Comparison of ENCODE assay signal across 8 mouse cellular contexts in genomic region chr4:62660554-62660864, GRCm38 (mm10).
DNase-seq lines count a peak whose midpoint lies in the region; ATAC-seq lines count a peak whose summit lies in the region.

No protein-coding gene starts in this region.

- ATAC-seq in forebrain, embryonic 14.5 days = peak; percentile 51
- ATAC-seq in kidney, embryonic 16.5 days (ENCODE audit: low FRiP score, low TSS enrichment) = peak; percentile 87

- H3K4me2 ChIP-seq in forebrain, embryonic 14.5 days (ENCODE audit: low read length) = no peak overlapping the region; the same call in 1 of the 2 replicates
- peak overlapping the region; percentile 33 for H3K4me2 ChIP-seq in kidney, embryonic 16.5 days (replicated peaks; ENCODE audit: low read depth, low read length)

- H3K27me3 ChIP-seq in forebrain, embryonic 14.5 days (replicated peaks; ENCODE audit: control insufficient read depth, insufficient read depth, low read length) = no peaks in the 10 kb centered on the region
- H3K27me3 ChIP-seq in kidney, embryonic 16.5 days (ENCODE audit: insufficient read depth, low read length) = no peaks in the 10 kb centered on the region

- WGBS in forebrain, embryonic 14.5 days = 6% methylated on average over 3 of the region's 3 CpGs
- 4% methylated on average over 3 of the region's 3 CpGs for WGBS in kidney, embryonic 16.5 days

- H3K36me3 ChIP-seq in forebrain, embryonic 14.5 days (ENCODE audit: control insufficient read depth, insufficient read depth, low read length) = peaks cover 20% of the 10 kb centered on the region; the same call in 1 of the 2 replicates
- no peaks in the 10 kb centered on the region for H3K36me3 ChIP-seq in kidney, embryonic 16.5 days (ENCODE audit: insufficient read depth, low read length)

- peak overlapping the region; percentile 48; the same call in 1 of the 2 replicates for H3K27ac ChIP-seq in forebrain, embryonic 14.5 days (ENCODE audit: low read depth, low read length)
- H3K27ac ChIP-seq in kidney, embryonic 16.5 days (ENCODE audit: low read length) = peak overlapping the region; percentile 96

- H3K4me3 ChIP-seq in forebrain, embryonic 14.5 days (ENCODE audit: low read depth, low read length) = no peak overlapping the region
- H3K4me3 ChIP-seq in kidney, embryonic 16.5 days (ENCODE audit: low read length) = no peak overlapping the region

- peak; percentile 48 for DNase-seq in urinary bladder, postnatal 14 days (ENCODE audit: low spot score)
- no peak for DNase-seq in urinary bladder, adult 18-20 months (ENCODE audit: low spot score in 2 of 2)
- peak; percentile 69 for DNase-seq in forebrain, embryonic 14.5 days (ENCODE audit: low spot score)
- DNase-seq in neural tube, embryonic 10.5 days (ENCODE audit: extremely low spot score, low spot score) = peak; percentile 77
- no peak for DNase-seq in thymus, postnatal 4 days
- DNase-seq in B cell, adult 2 months = no peak
- DNase-seq in right cerebral cortex, postnatal 4 days = no peak

- peaks cover 23% of the 10 kb centered on the region for H3K4me1 ChIP-seq in forebrain, embryonic 14.5 days (ENCODE audit: control insufficient read depth, insufficient read depth, low read length)
- H3K4me1 ChIP-seq in kidney, embryonic 16.5 days (ENCODE audit: insufficient read depth, low read length) = peaks cover 55% of the 10 kb centered on the region

- no peak overlapping the region for H3K9ac ChIP-seq in forebrain, embryonic 14.5 days (ENCODE audit: low read length)
- H3K9ac ChIP-seq in kidney, embryonic 16.5 days (replicated peaks; ENCODE audit: low read length) = peak overlapping the region; percentile 59

- no peaks in the 10 kb centered on the region for H3K9me3 ChIP-seq in forebrain, embryonic 14.5 days (replicated peaks; ENCODE audit: control insufficient read depth, low read length)
- no peaks in the 10 kb centered on the region for H3K9me3 ChIP-seq in kidney, embryonic 16.5 days (ENCODE audit: low read length)

Comparison
In these comparisons a context has a peak if more than half of its experiments do, and no peak if none do; other contexts are left out.
1. DNase-seq: peak in urinary bladder, postnatal 14 days (single experiment), forebrain, embryonic 14.5 days (single experiment) and neural tube, embryonic 10.5 days (single experiment); none in urinary bladder, adult 18-20 months (0 of 2), thymus, postnatal 4 days (single experiment), B cell, adult 2 months (0 of 2) and right cerebral cortex, postnatal 4 days (single experiment).